Mouse (Mus musculus) embryonic facial prominence, embryonic 14.5 days (tissue): Measurements from ENCODE around the gene Ifit1bl1. TPM values are rescaled to one million over a fixed set of nuclear protein-coding genes. Genes with fewer than 3 reads are reported as not detected.
"Not testable (repeated sequence)": the region's sequence is repeated elsewhere in the genome, so short reads cannot be mapped to it uniquely, and the experiment has no call there.

Experiments
- ATAC-seq: fragments of 200-750 bp; cut with Nextera tagmentation; 2 replicates; pipeline ENCODE4 v1.8.0; 2017; ENCODE audit warnings: low read depth, moderate number of reproducible peaks, moderate TSS enrichment
- DNase-seq: peaks from one replicate; pipeline ENCODE4 v3.0.0-alpha.2; 2015; ENCODE audit warnings: low spot score
- H3K27ac ChIP-seq: fragments of 300-500 bp; sonication (generic); replicated peaks from 2 replicates; pipeline ENCODE4 v1.5.1; 2014; ENCODE audit warnings: low read depth, mild to moderate bottlenecking, low read length, moderate library complexity
- H3K27me3 ChIP-seq: fragments of 300-500 bp; sonication (generic); replicated peaks from 2 replicates; pipeline ENCODE4 v1.6.1; 2014; ENCODE audit warnings: low read length; ENCODE audit not compliant: control insufficient read depth, insufficient read depth
- H3K36me3 ChIP-seq: fragments of 300-500 bp; sonication (generic); 2 replicates; pipeline ENCODE4 v1.6.1; 2014; ENCODE audit warnings: low read length, mixed read lengths; ENCODE audit not compliant: control insufficient read depth, insufficient read depth
- H3K4me1 ChIP-seq: fragments of 300-500 bp; sonication (generic); 2 replicates; pipeline ENCODE4 v1.6.1; 2014; ENCODE audit warnings: antibody characterized with exemption, low read length; ENCODE audit not compliant: control insufficient read depth, insufficient read depth
- H3K4me2 ChIP-seq: fragments of 300-500 bp; sonication (generic); 2 replicates; pipeline ENCODE4 v1.6.1; 2014; ENCODE audit warnings: low read depth, mild to moderate bottlenecking, low read length, moderate library complexity, mixed read lengths
- H3K4me3 ChIP-seq: fragments of 300-500 bp; sonication (generic); 2 replicates; pipeline ENCODE4 v1.5.1; 2014; ENCODE audit warnings: low read depth, mild to moderate bottlenecking, low read length
- H3K9ac ChIP-seq: fragments of 300-500 bp; sonication (generic); 2 replicates; pipeline ENCODE4 v1.6.1; 2014; ENCODE audit warnings: low read depth, mild to moderate bottlenecking, low read length, moderate library complexity, mixed read lengths
- H3K9me3 ChIP-seq: fragments of 300-500 bp; sonication (generic); 2 replicates; pipeline ENCODE4 v1.6.1; 2016; ENCODE audit warnings: low read length; ENCODE audit not compliant: control insufficient read depth
- WGBS: fragments of 180-500 bp; shearing (Covaris S2); extraction: QIAGEN DNeasy Blood & Tissue Kit; methylation state at CpG from one replicate; pipeline ENCODE4 v1.1.7; 2014; 5-methylcytosine and 5-hydroxymethylcytosine counted together
- polyA plus RNA-seq: library from polyadenylated mRNA; unstranded; fragments of >200 nt; fragmentation: Nextera tagmentation; extraction: Ambion mirVana; gene quantifications from 2 replicates; pipeline ENCODE4 v1.2.1, GENCODE M21; 2014

The Ifit1bl1 gene
- polyA plus RNA-seq, result 0.56 and 1.2 TPM in 2 replicates

GRCm38 (mm10) chr19:34601888-34602287, at the start of gene Ifit1bl1:
TSS of gene Ifit1bl1 (minus strand) at chr19:34601956.
- not testable (repeated sequence) for H3K36me3 ChIP-seq, H3K27me3 ChIP-seq, H3K4me3 ChIP-seq, ATAC-seq, H3K27ac ChIP-seq, H3K4me2 ChIP-seq, H3K9me3 ChIP-seq, H3K9ac ChIP-seq, H3K4me1 ChIP-seq
- DNase-seq, result peak; percentile 41
- WGBS, result 54% methylated on average over 1 of the region's 1 CpGs

- Histone ChIP-seq H3K9me3 (no peaks in the 10 kb centered on the region), H3K4me1 (no peaks in the 10 kb centered on the region), H3K27ac (no peak overlapping the region), H3K4me2 (no peak overlapping the region), H3K36me3 (no peaks in the 10 kb centered on the region), H3K4me3 (no peak overlapping the region), H3K9ac (no peak overlapping the region), H3K27me3 (no peaks in the 10 kb centered on the region)
- WGBS, result 86% methylated on average over 6 of the region's 6 CpGs
- DNase-seq (no peak), ATAC-seq (no peak)
Observed at GRCm38 (mm10) chr19:34650997-34651396, 49.2 kb upstream of the Ifit1bl1 start.

- no peak overlapping the region for H3K27ac ChIP-seq
- no peak overlapping the region for H3K4me2 ChIP-seq
- H3K27me3 ChIP-seq, result no peaks in the 10 kb centered on the region
- WGBS, result 87% methylated on average over 3 of the region's 3 CpGs
- no peaks in the 10 kb centered on the region for H3K4me1 ChIP-seq
- no peaks in the 10 kb centered on the region for H3K36me3 ChIP-seq
- H3K9me3 ChIP-seq, result no peaks in the 10 kb centered on the region
- H3K9ac ChIP-seq, result no peak overlapping the region
- no peak for DNase-seq
- H3K4me3 ChIP-seq, result no peak overlapping the region
- ATAC-seq, result no peak
Observed at GRCm38 (mm10) chr19:34650276-34650675, 48.5 kb upstream of the Ifit1bl1 start.

GRCm38 (mm10) chr19:34647630-34648029, 45.9 kb upstream of the Ifit1bl1 start:
- H3K4me2 ChIP-seq, H3K9me3 ChIP-seq, H3K4me1 ChIP-seq, H3K9ac ChIP-seq, DNase-seq, H3K36me3 ChIP-seq, H3K4me3 ChIP-seq, ATAC-seq, H3K27ac ChIP-seq, H3K27me3 ChIP-seq: not testable (repeated sequence)
- WGBS, result 85% methylated on average over 7 of the region's 8 CpGs

- H3K36me3 ChIP-seq, result no peaks in the 10 kb centered on the region
- no peaks in the 10 kb centered on the region for H3K9me3 ChIP-seq
- no peak overlapping the region for H3K4me3 ChIP-seq
- H3K9ac ChIP-seq, result no peak overlapping the region
- ATAC-seq (no peak), DNase-seq (no peak)
- WGBS, result 51% methylated on average over 5 of the region's 5 CpGs
- H3K4me2 ChIP-seq, result no peak overlapping the region
- H3K4me1 ChIP-seq, result no peaks in the 10 kb centered on the region
- no peaks in the 10 kb centered on the region for H3K27me3 ChIP-seq
- no peak overlapping the region for H3K27ac ChIP-seq
Observed at GRCm38 (mm10) chr19:34642616-34643015, 40.9 kb upstream of the Ifit1bl1 start.

GRCm38 (mm10) chr19:34640623-34641022, 38.9 kb upstream of the Ifit1bl1 start, which contains the start of the genes Ifit1bl2 and Ifit1:
TSS of gene Ifit1bl2 (minus strand) at chr19:34640743.
TSS of gene Ifit1 (plus strand) at chr19:34640871.
- H3K9ac ChIP-seq, result 0 out of 2 replicates have a peak within 1 kb of the TSS, but pooled peaks have one; percentile 2

GRCm38 (mm10) chr19:34636933-34637557, 35.3 kb upstream of the Ifit1bl1 start:
- H3K27me3 ChIP-seq, result no peaks in the 10 kb centered on the region
- peak; percentile 47; the same call in 1 of the 2 replicates for ATAC-seq
- H3K9ac ChIP-seq, result no peak overlapping the region
- no peak overlapping the region for H3K27ac ChIP-seq
- H3K4me1 ChIP-seq, result no peaks in the 10 kb centered on the region
- WGBS, result 9% methylated on average over 3 of the region's 3 CpGs
- peak; percentile 64 for DNase-seq
- H3K9me3 ChIP-seq, result no peaks in the 10 kb centered on the region
- no peak overlapping the region for H3K4me3 ChIP-seq
- no peak overlapping the region for H3K4me2 ChIP-seq
- no peaks in the 10 kb centered on the region for H3K36me3 ChIP-seq

More at GRCm38 (mm10) chr19:34640623-34641022, 38.9 kb upstream of the Ifit1bl1 start, which contains the start of the genes Ifit1bl2 and Ifit1:
- Histone ChIP-seq H3K4me3 (no peak within 1 kb of the TSS), H3K27me3 (no peaks in the 10 kb centered on the region), H3K4me1 (no peaks in the 10 kb centered on the region), H3K9me3 (no peaks in the 10 kb centered on the region), H3K27ac (no peak within 1 kb of the TSS), H3K36me3 (no peaks in the 10 kb centered on the region), H3K4me2 (peak within 1 kb of the TSS; percentile 12; the same call in 1 of the 2 replicates)
- 34% methylated on average over 4 of the region's 4 CpGs for WGBS
- ATAC-seq (no peak; the same call in 1 of the 2 replicates), DNase-seq (peak; percentile 63)

GRCm38 (mm10) chr19:34633484-34633883, 31.7 kb upstream of the Ifit1bl1 start:
- Histone ChIP-seq H3K4me1 (no peaks in the 10 kb centered on the region), H3K36me3 (no peaks in the 10 kb centered on the region), H3K4me3 (no peak overlapping the region), H3K4me2 (no peak overlapping the region), H3K27me3 (no peaks in the 10 kb centered on the region), H3K27ac (no peak overlapping the region), H3K9ac (no peak overlapping the region), H3K9me3 (no peaks in the 10 kb centered on the region)
- 70% methylated on average over 2 of the region's 2 CpGs for WGBS
- DNase-seq (no peak), ATAC-seq (no peak)

GRCm38 (mm10) chr19:34631487-34631886, 29.7 kb upstream of the Ifit1bl1 start:
- no peak overlapping the region for H3K4me3 ChIP-seq
- no peaks in the 10 kb centered on the region for H3K9me3 ChIP-seq
- H3K9ac ChIP-seq, result no peak overlapping the region
- DNase-seq (no peak), ATAC-seq (no peak)
- H3K4me2 ChIP-seq, result no peak overlapping the region
- H3K27me3 ChIP-seq, result no peaks in the 10 kb centered on the region
- no peak overlapping the region for H3K27ac ChIP-seq
- no peaks in the 10 kb centered on the region for H3K36me3 ChIP-seq
- H3K4me1 ChIP-seq, result no peaks in the 10 kb centered on the region
